Mouse (Mus musculus) heart, adult 2 months (tissue): ENCODE data around the gene Trp53tg5. TPM values are rescaled to one million over a fixed set of nuclear protein-coding genes. Genes with fewer than 3 reads are reported as not detected.

Source experiments
- DNase-seq, 2 experiments: peaks; one replicate each; pipeline ENCODE4 v3.0.0; 2021
- H3K27ac ChIP-seq: fragments of 200-600 bp; 2 replicates; pipeline ENCODE4 v1.8.1; 2022
- H3K27me3 ChIP-seq: fragments of 200-500 bp; 2 replicates; pipeline ENCODE4 v1.6.1; 2012; ENCODE audit warnings: mild to moderate bottlenecking, low read length, inconsistent platforms, mixed read lengths; ENCODE audit not compliant: control insufficient read depth, insufficient read depth
- H3K36me3 ChIP-seq: fragments of 200-500 bp; 2 replicates; pipeline ENCODE4 v1.6.1; 2012; ENCODE audit warnings: low read length, inconsistent platforms; ENCODE audit not compliant: control insufficient read depth, insufficient read depth
- H3K4me1 ChIP-seq: fragments of 200-500 bp; 2 replicates; pipeline ENCODE4 v1.6.1; 2011; ENCODE audit warnings: low read length; ENCODE audit not compliant: control insufficient read depth, insufficient read depth
- H3K4me3 ChIP-seq: fragments of 200-600 bp; 2 replicates; pipeline ENCODE4 v1.8.1; 2022
- H3K79me2 ChIP-seq: fragments of 200-500 bp; replicated peaks from 2 replicates; pipeline ENCODE4 v1.6.1; 2012; ENCODE audit warnings: mild to moderate bottlenecking, inconsistent platforms, low read length, moderate library complexity, mixed read lengths; ENCODE audit not compliant: control insufficient read depth, insufficient read depth
- H3K9ac ChIP-seq: fragments of 200-500 bp; 2 replicates; pipeline ENCODE4 v1.6.1; 2012; ENCODE audit warnings: low read depth, mild to moderate bottlenecking, control low read depth, inconsistent platforms, low read length, mixed read lengths
- CTCF ChIP-seq: fragments of 200-600 bp; IDR thresholded peaks from 2 replicates; pipeline ENCODE4 v1.8.1; 2022; ENCODE audit warnings: antibody characterized with exemption, mild to moderate bottlenecking, moderate library complexity
- EP300 ChIP-seq: fragments of 200-500 bp; IDR thresholded peaks from 2 replicates; pipeline ENCODE4 v1.6.1; 2011; ENCODE audit warnings: low read depth, low read length, control low read depth; ENCODE audit not compliant: insufficient read depth
- POLR2A ChIP-seq: fragments of 200-500 bp; IDR thresholded peaks from 2 replicates; pipeline ENCODE4 v1.6.1; 2011; ENCODE audit warnings: mild to moderate bottlenecking, low read depth, low read length, control low read depth; ENCODE audit not compliant: insufficient read depth
- WGBS: fragments of 180-500 bp; shearing (Covaris S2); methylation state at CpG from one replicate; pipeline ENCODE4 v1.1.7; 2018; 5-methylcytosine and 5-hydroxymethylcytosine counted together
- intact Hi-C: fragments of 180-260 bp; cut with DNase I; formaldehyde crosslinking; loops from one replicate; pipeline ENCODE4 v1.15.1; 2025
- polyA plus RNA-seq: library from polyadenylated mRNA; depleted of rRNA; stranded (reverse); fragments of >200 nt; gene quantifications from 2 replicates; pipeline ENCODE4 v1.2.3, GENCODE M21; 2012
- total RNA-seq, 2 experiments: library from RNA; stranded (reverse); gene quantifications; 2 replicates each; pipeline ENCODE4 v1.2.3; 2021

Gene Trp53tg5
- total and polyA plus RNA-seq, 3 experiments = not detected

DNA sequence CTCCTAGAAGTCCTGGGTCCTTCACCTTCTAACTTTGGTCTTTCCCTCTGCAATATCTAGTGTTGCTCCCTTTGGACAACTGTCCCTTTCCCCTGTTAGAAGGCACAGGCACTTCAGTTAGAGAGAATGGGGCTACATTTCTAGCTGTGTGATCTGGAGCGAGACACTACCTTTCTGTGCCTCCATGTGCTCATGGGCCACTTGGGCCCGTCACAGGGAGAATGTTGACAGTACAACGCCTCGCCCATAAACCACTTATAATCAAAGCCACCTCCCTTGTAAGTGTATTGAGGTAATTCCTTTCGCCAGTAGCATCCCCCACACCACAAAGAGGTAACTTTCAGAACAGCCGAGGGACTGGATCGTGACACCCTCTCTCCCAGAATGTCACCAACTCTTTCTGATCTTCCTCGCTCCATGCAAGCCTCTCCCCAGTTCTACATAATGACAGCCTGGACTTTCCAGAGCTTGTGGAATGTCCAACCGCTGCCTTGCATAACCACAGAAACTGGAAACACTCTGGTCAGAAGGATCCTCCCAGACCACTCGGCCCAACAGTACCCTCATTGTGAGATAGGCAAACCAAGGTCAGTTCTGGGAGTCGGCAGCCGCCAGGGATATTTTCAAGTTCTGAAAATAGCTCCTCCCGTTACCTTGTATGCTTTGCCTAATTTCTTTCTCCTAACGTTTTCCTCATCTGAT lies 24.0 kb downstream of the Trp53tg5 start:
- intact Hi-C loops = no loop called here
- WGBS = 73% methylated on average over 14 of the region's 14 CpGs
- H3K4me1 ChIP-seq = peaks cover 6% of the 10 kb centered on the region
- no peaks in the 10 kb centered on the region for H3K36me3 ChIP-seq
- H3K27ac ChIP-seq = no peak overlapping the region
- no peaks in the 10 kb centered on the region for H3K27me3 ChIP-seq
- H3K9ac ChIP-seq = no peak overlapping the region
- TF ChIP-seq EP300 (no peak), CTCF (no peak), POLR2A (no peak)
- no peak for DNase-seq
- no peak overlapping the region for H3K4me3 ChIP-seq
- no peaks in the 10 kb centered on the region for H3K79me2 ChIP-seq

DNA sequence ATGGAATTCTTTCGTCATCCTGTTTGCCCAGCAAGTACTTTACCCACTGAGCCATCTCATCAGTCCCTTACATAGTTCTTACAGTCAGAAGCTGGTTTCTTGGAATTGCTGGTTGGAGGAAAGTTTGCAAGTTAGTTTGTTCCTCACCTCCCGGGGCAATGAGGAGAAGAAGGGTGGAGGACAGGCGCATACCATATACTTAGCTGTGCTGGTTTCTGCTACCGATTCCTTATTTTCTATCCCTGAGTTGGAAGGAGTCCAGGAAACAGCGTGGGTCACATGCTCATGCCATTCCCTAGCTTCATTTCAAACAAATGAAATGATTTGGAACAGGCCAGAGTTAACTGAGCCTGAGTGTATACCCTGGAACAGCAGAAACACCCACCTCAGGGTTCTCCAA lies 24.6 kb downstream of the Trp53tg5 start:
- WGBS = 70% methylated on average over 5 of the region's 5 CpGs
- Histone ChIP-seq H3K27ac (no peak overlapping the region), H3K9ac (no peak overlapping the region), H3K27me3 (no peaks in the 10 kb centered on the region), H3K36me3 (no peaks in the 10 kb centered on the region), H3K79me2 (no peaks in the 10 kb centered on the region), H3K4me1 (peaks cover 2% of the 10 kb centered on the region), H3K4me3 (no peak overlapping the region)
- no peak for DNase-seq
- intact Hi-C loops = no loop called here
- no peak for TF ChIP-seq POLR2A
- no peak for TF ChIP-seq EP300
- no peak for TF ChIP-seq CTCF

DNA sequence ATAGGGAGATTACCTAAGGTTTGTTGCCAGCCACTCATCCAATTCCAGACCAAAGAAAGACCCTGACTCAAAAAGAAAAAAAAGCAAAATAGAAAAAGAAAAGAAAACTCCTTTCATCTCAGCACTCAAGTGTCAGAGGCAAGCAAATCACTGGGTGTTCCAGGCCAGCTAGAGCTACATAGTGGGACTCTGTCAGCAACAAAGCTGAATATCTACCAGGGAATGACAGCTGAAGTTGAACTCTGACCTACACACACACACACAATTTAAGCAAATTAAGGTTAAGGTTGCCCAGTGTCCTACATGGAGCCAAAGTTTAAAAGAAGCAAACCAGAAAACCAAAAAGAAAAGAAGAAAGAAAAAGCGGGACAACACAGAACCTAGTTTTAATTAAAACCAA lies 25.4 kb downstream of the Trp53tg5 start:
- TF ChIP-seq POLR2A (no peak), CTCF (no peak), EP300 (no peak)
- Histone ChIP-seq H3K4me3 (no peak overlapping the region), H3K27me3 (no peaks in the 10 kb centered on the region), H3K36me3 (no peaks in the 10 kb centered on the region), H3K27ac (no peak overlapping the region), H3K4me1 (peaks cover 2% of the 10 kb centered on the region), H3K79me2 (no peaks in the 10 kb centered on the region), H3K9ac (no peak overlapping the region)
- intact Hi-C loops = no loop called here
- no peak for DNase-seq
- WGBS = 82% methylated on average over 1 of the region's 1 CpGs

DNA sequence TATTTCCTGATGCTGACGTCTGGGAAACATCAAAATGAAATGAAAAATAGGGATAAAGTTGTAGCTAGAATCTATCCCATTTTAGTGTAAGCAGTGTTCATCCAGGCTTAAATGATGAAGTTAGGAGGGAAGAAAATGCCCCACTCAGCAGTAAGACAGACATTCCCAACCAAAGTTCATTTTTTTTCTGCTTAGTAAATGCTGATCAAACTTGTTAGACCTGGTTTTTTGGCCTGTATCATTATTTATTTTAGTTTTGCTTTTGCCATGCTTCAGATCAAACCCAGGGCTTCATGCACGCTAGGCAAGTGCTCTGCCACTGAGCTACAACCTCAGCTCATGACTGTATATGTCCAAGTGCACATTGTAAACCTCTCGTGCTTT lies 27.4 kb downstream of the Trp53tg5 start:
- WGBS = 84% methylated on average over 3 of the region's 3 CpGs
- no peak overlapping the region for H3K9ac ChIP-seq
- no peak for DNase-seq
- no peak overlapping the region for H3K27ac ChIP-seq
- no peaks in the 10 kb centered on the region; the same call in none of the 2 replicates for H3K4me1 ChIP-seq
- H3K36me3 ChIP-seq = no peaks in the 10 kb centered on the region
- no peaks in the 10 kb centered on the region for H3K79me2 ChIP-seq
- H3K4me3 ChIP-seq = no peak overlapping the region
- H3K27me3 ChIP-seq = no peaks in the 10 kb centered on the region
- intact Hi-C loops = no loop called here
- no peak for TF ChIP-seq EP300
- no peak for TF ChIP-seq POLR2A
- no peak for TF ChIP-seq CTCF

- Histone ChIP-seq H3K79me2 (no peaks in the 10 kb centered on the region), H3K9ac (no peak overlapping the region), H3K36me3 (no peaks in the 10 kb centered on the region), H3K4me1 (no peaks in the 10 kb centered on the region; the same call in none of the 2 replicates), H3K4me3 (no peak overlapping the region), H3K27ac (no peak overlapping the region), H3K27me3 (no peaks in the 10 kb centered on the region)
- DNase-seq = no peak
- 79% methylated on average over 3 of the region's 3 CpGs for WGBS
- intact Hi-C loops = no loop called here
- no peak for TF ChIP-seq EP300
- no peak for TF ChIP-seq POLR2A
- TF ChIP-seq CTCF = no peak
Measured at GRCm38 (mm10) chr2:164445399-164446085, 28.0 kb downstream of the Trp53tg5 start.

- intact Hi-C loops = no loop called here
- no peak for TF ChIP-seq EP300
- no peak for TF ChIP-seq POLR2A
- TF ChIP-seq CTCF = no peak
- DNase-seq = no peak
- H3K27ac ChIP-seq = no peak overlapping the region
- no peak overlapping the region for H3K4me3 ChIP-seq
- H3K27me3 ChIP-seq = no peaks in the 10 kb centered on the region
- no peaks in the 10 kb centered on the region for H3K79me2 ChIP-seq
- 86% methylated on average over 2 of the region's 2 CpGs for WGBS
- H3K4me1 ChIP-seq = no peaks in the 10 kb centered on the region; the same call in none of the 2 replicates
- H3K36me3 ChIP-seq = no peaks in the 10 kb centered on the region
- H3K9ac ChIP-seq = no peak overlapping the region
Measured at GRCm38 (mm10) chr2:164444701-164445100, 28.8 kb downstream of the Trp53tg5 start.
